Mouse (Mus musculus) C2C12 (cell line): ENCODE data around the gene Ncf1.

ENCODE experiments used
- CEBPB ChIP-seq: IDR thresholded peaks from one replicate; pipeline ENCODE4 v1.6.1; 2011; ENCODE audit warnings: low read depth, mild to moderate bottlenecking, control low read depth, moderate library complexity
- CTCF ChIP-seq: IDR thresholded peaks from one replicate; pipeline ENCODE4 v1.5.1; 2011; ENCODE audit not compliant: control insufficient read depth, insufficient read depth, insufficient read length
- MAX ChIP-seq: IDR thresholded peaks from one replicate; pipeline ENCODE4 v1.6.1; 2011; ENCODE audit warnings: mild to moderate bottlenecking, control low read depth
- MYOD1 ChIP-seq: IDR thresholded peaks from one replicate; pipeline ENCODE4 v1.6.1; 2011; ENCODE audit warnings: low read depth; ENCODE audit not compliant: control insufficient read depth, insufficient read length
- MYOG ChIP-seq: IDR thresholded peaks from one replicate; pipeline ENCODE4 v1.6.1; 2011; ENCODE audit not compliant: control insufficient read depth, insufficient read length; ENCODE audit errors: extremely low read depth
- USF1 ChIP-seq: IDR thresholded peaks from one replicate; pipeline ENCODE4 v1.6.1; 2011; ENCODE audit warnings: low read depth, mild to moderate bottlenecking, control low read depth, moderate library complexity

- no peak for TF ChIP-seq MAX
- no peak for TF ChIP-seq CTCF
- no peak for TF ChIP-seq MYOD1
- no peak for TF ChIP-seq USF1
- TF ChIP-seq CEBPB = no peak
- TF ChIP-seq MYOG = no peak
These were observed 37.0 kb upstream of the Ncf1 start for GRCm38 (mm10) chr5:134266404-134266803.
